Mouse (Mus musculus) intestine, embryonic 14.5 days (tissue): ENCODE measurements around the gene Rtn4. TPM values are rescaled to one million over a fixed set of nuclear protein-coding genes. Genes with fewer than 3 reads are reported as not detected.

ENCODE experiments used
- ATAC-seq: fragments of 200-750 bp; cut with Nextera tagmentation; replicated peaks from 2 replicates; pipeline ENCODE4 v1.8.0; 2017; ENCODE audit warnings: low read depth, moderate number of reproducible peaks, moderate TSS enrichment, moderate library complexity; ENCODE audit not compliant: low FRiP score, low TSS enrichment
- DNase-seq: peaks from one replicate; pipeline ENCODE4 v3.0.0-alpha.2; 2018; ENCODE audit warnings: low spot score
- H3K27ac ChIP-seq: fragments of 300-500 bp; sonication (generic); 2 replicates; pipeline ENCODE4 v1.5.1; 2014; ENCODE audit warnings: low read depth, mild to moderate bottlenecking, control low read depth
- H3K27me3 ChIP-seq: fragments of 300-500 bp; sonication (generic); replicated peaks from 2 replicates; pipeline ENCODE4 v1.6.1; 2014; ENCODE audit warnings: low read length, control low read depth; ENCODE audit not compliant: control insufficient read depth, insufficient read depth
- H3K36me3 ChIP-seq: fragments of 300-500 bp; sonication (generic); 2 replicates; pipeline ENCODE4 v1.6.1; 2014; ENCODE audit warnings: low read length, control low read depth; ENCODE audit not compliant: control insufficient read depth, insufficient read depth
- H3K4me1 ChIP-seq: fragments of 300-500 bp; sonication (generic); replicated peaks from 2 replicates; pipeline ENCODE4 v1.6.1; 2014; ENCODE audit warnings: low read length, control low read depth, mixed read lengths; ENCODE audit not compliant: control insufficient read depth, insufficient read depth
- H3K4me2 ChIP-seq: fragments of 300-500 bp; sonication (generic); 2 replicates; pipeline ENCODE4 v1.6.1; 2014; ENCODE audit warnings: low read length
- H3K4me3 ChIP-seq: fragments of 300-500 bp; sonication (generic); 2 replicates; pipeline ENCODE4 v1.5.1; 2014; ENCODE audit warnings: low read depth, low read length, control low read depth, mixed read lengths
- H3K9ac ChIP-seq: fragments of 300-500 bp; sonication (generic); 2 replicates; pipeline ENCODE4 v1.6.1; 2014; ENCODE audit warnings: mild to moderate bottlenecking, low read length
- H3K9me3 ChIP-seq: fragments of 300-500 bp; sonication (generic); 2 replicates; pipeline ENCODE4 v1.6.1; 2016; ENCODE audit warnings: low read length, control low read depth; ENCODE audit not compliant: control insufficient read depth
- WGBS: fragments of 180-500 bp; shearing (Covaris S2); extraction: QIAGEN DNeasy Blood & Tissue Kit; methylation state at CpG from one replicate; pipeline ENCODE4 v1.1.7; 2014; 5-methylcytosine and 5-hydroxymethylcytosine counted together
- polyA plus RNA-seq: library from polyadenylated mRNA; unstranded; fragments of >200 nt; fragmentation: Nextera tagmentation; extraction: Ambion mirVana; gene quantifications from 2 replicates; pipeline ENCODE4 v1.2.1, GENCODE M21; 2014

Rtn4 gene
- polyA plus RNA-seq, 1 experiment from 2014 or later, result 49.6 TPM

DNA sequence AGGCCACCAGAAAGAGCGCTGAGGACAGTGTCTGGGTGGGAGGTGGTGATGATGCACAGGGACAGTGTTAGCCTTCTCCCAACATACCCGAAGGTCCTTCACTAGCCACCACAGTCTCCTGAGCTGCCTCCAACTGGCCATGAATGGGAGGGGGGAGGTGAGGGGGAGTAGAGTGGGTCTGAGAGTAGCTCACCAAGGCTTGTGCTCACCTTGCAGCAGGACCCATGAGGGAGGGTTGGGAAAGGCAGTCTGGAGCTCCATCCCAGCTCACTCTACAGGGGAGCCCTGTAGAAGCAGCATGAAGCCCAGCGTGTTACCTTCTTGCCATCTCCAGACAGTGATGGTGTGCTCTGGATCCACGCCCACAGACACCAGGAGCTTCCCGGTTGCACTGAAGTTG is 65.9 kb downstream of the Rtn4 start:
- 86% methylated on average over 5 of the region's 5 CpGs for WGBS
- Histone ChIP-seq H3K27ac (no peak overlapping the region), H3K9ac (no peak overlapping the region), H3K9me3 (no peaks in the 10 kb centered on the region), H3K4me3 (no peak overlapping the region), H3K27me3 (no peaks in the 10 kb centered on the region), H3K4me1 (no peaks in the 10 kb centered on the region), H3K4me2 (no peak overlapping the region), H3K36me3 (no peaks in the 10 kb centered on the region)
- no peak for DNase-seq
- ATAC-seq, result no peak

DNA sequence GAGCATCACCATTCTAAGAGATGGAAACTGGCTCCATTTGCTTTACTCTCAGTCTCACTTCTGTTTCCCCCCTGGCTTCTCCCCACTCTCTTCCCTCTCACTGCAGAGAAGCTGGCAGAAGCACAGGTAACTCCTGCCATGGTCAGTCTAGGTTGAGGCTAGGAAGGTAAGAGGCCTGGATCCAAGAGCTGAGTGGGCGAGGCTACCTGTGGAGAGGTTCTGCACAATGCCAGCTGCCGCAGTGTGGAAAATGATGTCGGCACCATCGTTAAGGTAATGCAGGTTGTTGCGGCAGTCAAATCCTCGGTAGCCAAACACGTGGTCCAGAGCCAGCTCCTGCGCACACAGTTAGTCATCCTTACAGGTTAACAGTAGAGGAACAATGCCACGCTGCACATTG is 68.6 kb downstream of the Rtn4 start:
- 93% methylated on average over 9 of the region's 9 CpGs for WGBS
- no peak overlapping the region for H3K4me3 ChIP-seq
- ATAC-seq (no peak), DNase-seq (no peak)
- H3K27ac ChIP-seq, result no peak overlapping the region
- no peak overlapping the region for H3K9ac ChIP-seq
- no peaks in the 10 kb centered on the region for H3K36me3 ChIP-seq
- no peaks in the 10 kb centered on the region for H3K4me1 ChIP-seq
- no peaks in the 10 kb centered on the region for H3K9me3 ChIP-seq
- H3K4me2 ChIP-seq, result no peak overlapping the region
- H3K27me3 ChIP-seq, result no peaks in the 10 kb centered on the region

DNA sequence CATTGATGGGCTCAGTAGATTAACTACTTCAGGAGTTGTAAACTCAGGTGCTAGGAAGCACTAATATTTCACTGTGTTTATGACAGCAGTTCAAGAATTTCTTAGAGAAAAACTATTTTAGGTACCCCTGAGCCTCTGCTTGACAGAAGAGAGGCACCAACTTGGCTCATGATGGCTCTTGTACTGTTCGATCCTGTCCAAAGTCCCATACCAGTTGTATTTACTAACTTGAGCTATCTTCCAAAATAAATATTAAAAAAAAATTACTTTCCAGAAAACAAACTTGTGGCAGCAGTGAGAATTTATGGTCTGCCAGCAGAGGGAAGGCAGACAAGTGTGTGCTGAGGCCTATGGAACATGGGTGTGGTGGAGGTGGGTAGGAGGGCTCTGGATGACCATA is 70.0 kb downstream of the Rtn4 start:
- DNase-seq (no peak), ATAC-seq (no peak)
- Histone ChIP-seq H3K4me1 (no peaks in the 10 kb centered on the region), H3K36me3 (no peaks in the 10 kb centered on the region), H3K27ac (no peak overlapping the region), H3K4me3 (no peak overlapping the region), H3K9me3 (no peaks in the 10 kb centered on the region), H3K9ac (no peak overlapping the region), H3K4me2 (no peak overlapping the region), H3K27me3 (no peaks in the 10 kb centered on the region)
- WGBS, result 83% methylated on average over 1 of the region's 1 CpGs

DNA sequence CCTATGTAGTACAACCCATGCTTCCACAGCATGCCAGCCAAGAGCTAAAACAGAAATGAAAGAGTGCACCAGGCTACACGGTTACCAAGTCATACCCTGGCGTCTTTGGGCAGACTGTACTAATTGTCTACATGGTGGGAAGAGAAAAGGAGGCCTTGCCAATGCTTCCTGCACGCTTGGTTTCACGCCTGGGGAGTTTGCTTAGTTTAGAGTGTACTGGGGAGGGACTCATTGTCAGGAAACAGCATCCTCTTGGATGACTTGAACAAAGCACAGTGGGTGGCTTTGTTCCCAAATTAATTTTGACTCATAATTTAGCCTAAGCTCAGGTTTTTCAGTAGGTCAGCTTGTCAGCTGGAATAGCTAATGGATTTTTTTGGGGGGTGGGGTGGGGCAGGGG is 72.3 kb downstream of the Rtn4 start:
- Histone ChIP-seq H3K9me3 (no peaks in the 10 kb centered on the region), H3K9ac (no peak overlapping the region), H3K36me3 (no peaks in the 10 kb centered on the region), H3K27ac (no peak overlapping the region), H3K4me2 (no peak overlapping the region), H3K4me1 (no peaks in the 10 kb centered on the region), H3K4me3 (no peak overlapping the region), H3K27me3 (no peaks in the 10 kb centered on the region)
- no peak for DNase-seq
- 68% methylated on average over 4 of the region's 4 CpGs for WGBS
- no peak for ATAC-seq

DNA sequence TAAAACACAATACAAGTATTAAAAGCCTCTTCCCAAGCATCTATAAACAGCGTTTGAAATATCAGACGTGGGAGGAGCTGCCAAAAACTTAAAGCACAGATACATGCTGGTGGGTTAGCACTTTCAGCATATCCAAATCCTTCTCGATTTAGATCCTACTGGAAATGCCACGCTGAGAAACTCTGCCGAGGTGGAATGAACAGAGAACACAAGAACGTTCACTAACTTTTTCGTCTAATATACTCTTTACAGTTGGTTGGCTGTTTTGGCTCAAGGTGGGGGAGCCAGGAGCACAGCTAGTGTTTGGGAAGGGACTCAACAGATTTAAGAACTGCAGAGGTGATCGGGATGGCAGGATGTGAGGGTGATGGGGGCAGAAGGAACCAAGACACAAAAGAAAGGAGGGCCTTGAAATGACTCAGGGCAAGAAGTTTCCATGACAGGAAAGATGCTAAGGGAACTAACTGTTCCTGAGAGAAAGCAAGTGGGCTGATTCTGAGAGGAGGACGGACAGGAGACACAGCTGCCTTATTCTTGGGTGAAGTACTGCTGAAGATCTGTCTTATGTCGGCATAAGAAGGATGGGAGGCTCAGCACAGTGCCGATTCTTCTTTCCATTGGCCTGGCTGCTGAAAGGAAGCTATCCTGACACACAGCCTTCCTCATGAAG is 73.7 kb downstream of the Rtn4 start:
- H3K9me3 ChIP-seq, result no peaks in the 10 kb centered on the region
- H3K36me3 ChIP-seq, result no peaks in the 10 kb centered on the region
- DNase-seq (no peak), ATAC-seq (no peak)
- H3K4me1 ChIP-seq, result no peaks in the 10 kb centered on the region
- H3K9ac ChIP-seq, result no peak overlapping the region
- 74% methylated on average over 11 of the region's 11 CpGs for WGBS
- H3K27ac ChIP-seq, result no peak overlapping the region
- H3K4me3 ChIP-seq, result no peak overlapping the region
- H3K4me2 ChIP-seq, result no peak overlapping the region
- H3K27me3 ChIP-seq, result no peaks in the 10 kb centered on the region

DNA sequence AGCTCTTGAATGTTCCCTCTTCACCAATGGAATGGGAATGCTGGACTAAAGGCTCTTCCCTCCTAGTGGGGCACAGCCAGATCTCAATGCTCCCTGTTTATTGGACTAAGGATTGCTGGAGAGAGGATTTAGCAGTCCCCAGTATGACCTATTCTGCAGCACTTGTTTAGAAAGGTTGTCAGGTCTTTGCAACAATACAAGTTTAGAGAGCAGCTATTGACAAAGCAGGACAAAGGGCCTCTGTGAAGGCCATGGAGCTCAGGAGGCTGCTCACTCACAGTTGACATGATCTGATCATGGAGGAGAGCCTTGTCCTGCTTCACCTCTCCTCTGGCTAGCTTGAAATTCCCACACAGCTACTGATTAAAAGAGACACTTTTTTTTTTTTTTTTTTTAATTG is 75.8 kb downstream of the Rtn4 start:
- DNase-seq, result no peak
- no peaks in the 10 kb centered on the region for H3K4me1 ChIP-seq
- H3K9ac ChIP-seq, result no peak overlapping the region
- H3K27ac ChIP-seq, result no peak overlapping the region
- no peak overlapping the region for H3K4me3 ChIP-seq
- no peaks in the 10 kb centered on the region for H3K36me3 ChIP-seq
- H3K4me2 ChIP-seq, result no peak overlapping the region
- H3K9me3 ChIP-seq, result no peaks in the 10 kb centered on the region
- no peak for ATAC-seq
- H3K27me3 ChIP-seq, result no peaks in the 10 kb centered on the region

DNA sequence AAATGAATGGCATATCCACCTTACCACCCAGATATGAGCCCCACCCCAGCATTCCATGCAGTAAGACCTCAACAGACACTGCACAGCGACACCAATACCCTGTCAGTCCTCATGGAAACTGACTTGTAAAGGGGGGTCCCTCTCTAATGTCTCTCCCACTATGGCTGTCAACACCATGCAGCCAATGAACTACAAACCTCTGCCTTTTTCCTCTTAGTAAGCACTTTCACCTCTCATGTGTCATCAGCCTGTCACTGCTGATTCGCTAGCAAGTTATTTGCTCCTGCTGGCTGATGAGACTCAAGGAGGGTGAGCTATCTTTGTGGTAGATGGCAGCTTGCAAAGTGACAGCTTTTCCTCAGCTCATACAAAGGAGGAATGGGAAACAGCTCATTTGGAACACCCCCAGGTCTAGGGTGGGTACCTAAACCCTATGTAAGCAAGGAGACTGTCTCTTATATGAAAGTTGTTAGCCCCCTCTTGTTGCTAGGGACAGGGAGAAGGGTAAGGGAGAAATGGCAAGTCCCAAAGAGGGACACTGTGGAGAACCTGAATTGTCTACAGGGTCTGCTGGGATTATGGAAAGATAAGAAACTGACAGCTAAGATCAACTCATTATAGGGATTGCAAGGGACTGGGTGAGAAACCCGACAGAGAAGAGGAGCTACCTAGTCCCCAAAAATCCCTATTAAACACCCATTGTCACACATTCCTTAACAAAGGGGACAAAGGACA is 78.1 kb downstream of the Rtn4 start:
- ATAC-seq (no peak), DNase-seq (no peak)
- Histone ChIP-seq H3K4me1 (0 out of 2 replicates have a peak, but pooled peaks cover 4% of the 10 kb centered on the region), H3K9ac (no peak overlapping the region), H3K27me3 (no peaks in the 10 kb centered on the region), H3K27ac (no peak overlapping the region), H3K4me2 (no peak overlapping the region), H3K9me3 (no peaks in the 10 kb centered on the region), H3K4me3 (no peak overlapping the region), H3K36me3 (no peaks in the 10 kb centered on the region)
- WGBS, result 88% methylated on average over 3 of the region's 3 CpGs

DNA sequence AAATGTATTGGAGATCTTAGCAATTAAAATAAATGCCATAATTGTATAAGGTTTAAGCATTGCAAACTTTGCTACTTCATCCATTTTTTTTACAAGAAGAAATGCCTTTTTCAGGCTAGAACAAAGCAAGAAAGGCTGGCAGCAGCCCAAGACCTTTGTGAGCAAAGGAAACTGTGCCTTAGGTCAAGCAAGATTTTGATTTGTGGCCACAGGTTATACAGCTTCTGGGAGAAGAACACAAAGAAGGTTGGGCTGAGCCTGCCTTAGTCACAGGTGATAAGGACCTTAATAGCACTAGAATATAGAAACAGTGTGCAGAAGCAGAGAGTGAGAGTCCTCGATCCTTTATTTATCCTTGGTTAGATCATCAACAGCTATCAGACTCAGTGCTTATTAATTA is 79.5 kb downstream of the Rtn4 start:
- Histone ChIP-seq H3K36me3 (no peaks in the 10 kb centered on the region), H3K4me1 (0 out of 2 replicates have a peak, but pooled peaks cover 4% of the 10 kb centered on the region), H3K4me2 (no peak overlapping the region), H3K27ac (no peak overlapping the region), H3K9ac (no peak overlapping the region), H3K27me3 (no peaks in the 10 kb centered on the region), H3K9me3 (no peaks in the 10 kb centered on the region), H3K4me3 (no peak overlapping the region)
- ATAC-seq, result no peak
- 55% methylated on average over 1 of the region's 1 CpGs for WGBS
- no peak for DNase-seq

DNA sequence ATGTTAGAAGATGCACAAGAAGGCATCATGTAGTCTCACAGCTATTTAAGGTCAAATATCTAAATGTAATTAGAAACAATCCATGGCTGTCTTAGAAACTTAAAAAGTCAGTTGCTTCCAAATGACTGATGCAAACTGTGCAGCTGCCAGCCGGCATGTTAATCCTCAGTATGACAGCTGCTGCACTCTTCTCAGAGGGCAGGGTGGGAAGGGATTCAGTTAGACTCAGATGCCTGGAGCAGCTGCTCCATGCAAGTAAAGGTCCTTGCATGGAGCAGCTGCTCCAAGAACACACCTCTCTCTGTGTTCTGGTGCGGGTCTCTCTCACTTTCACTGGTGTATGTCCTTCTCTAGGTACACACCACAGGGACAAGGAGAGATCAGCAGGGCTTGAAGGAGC is 81.5 kb downstream of the Rtn4 start:
- H3K9ac ChIP-seq, result no peak overlapping the region
- H3K4me1 ChIP-seq, result 0 out of 2 replicates have a peak, but pooled peaks cover 4% of the 10 kb centered on the region
- H3K27ac ChIP-seq, result peak overlapping the region; percentile 47
- H3K9me3 ChIP-seq, result no peaks in the 10 kb centered on the region
- no peak overlapping the region for H3K4me3 ChIP-seq
- no peaks in the 10 kb centered on the region for H3K36me3 ChIP-seq
- no peak for ATAC-seq
- DNase-seq, result no peak
- WGBS, result 35% methylated on average over 2 of the region's 2 CpGs
- H3K4me2 ChIP-seq, result no peak overlapping the region
- no peaks in the 10 kb centered on the region for H3K27me3 ChIP-seq
